Mouse (Mus musculus): Measurements from ENCODE around the gene Map3k19. TPM values are rescaled to one million over a fixed set of nuclear protein-coding genes. Genes with fewer than 3 reads are reported as not detected.

The Map3k19 gene
- 0.89 and 0.97 TPM in 2 replicates for polyA plus RNA-seq (2012; rRNA removed; ENCODE audit: low replicate concordance)

DNA sequence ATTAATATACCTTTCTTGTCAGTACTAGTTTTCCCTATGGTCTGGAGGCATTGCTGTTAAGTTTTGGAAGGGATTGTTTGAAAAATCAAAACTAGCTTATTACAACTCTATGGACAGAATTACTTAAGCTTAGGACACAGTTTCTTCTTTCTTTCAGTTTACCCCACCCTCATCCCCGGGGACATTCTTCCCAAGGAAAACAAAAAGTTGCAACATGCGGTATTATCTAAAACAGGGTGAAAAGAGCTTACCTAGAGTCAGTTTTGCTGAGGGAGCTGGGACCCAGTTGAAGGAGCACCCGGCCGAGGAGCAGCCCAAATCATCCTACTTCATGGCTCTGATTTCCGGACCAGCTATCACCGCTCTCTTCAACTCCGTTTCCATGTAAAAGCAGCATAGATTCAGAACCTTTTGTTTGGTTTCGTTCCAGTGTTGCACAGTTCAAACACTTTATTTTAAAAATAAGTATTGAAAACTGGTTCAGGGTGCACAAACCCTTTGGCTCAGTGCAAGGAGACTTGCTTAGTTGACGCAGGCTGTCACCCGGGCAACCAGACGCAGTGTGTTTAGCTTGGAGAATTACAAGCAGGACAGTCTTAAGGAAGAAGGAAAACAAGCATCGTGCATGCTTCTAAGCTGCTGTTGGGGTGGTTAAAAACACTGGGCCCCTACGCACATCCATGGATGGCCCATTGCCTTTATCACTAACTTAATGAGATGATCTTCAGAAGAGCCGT is at the start of gene Map3k19:
TSS of gene Map3k19 (minus strand) at position 546 of the 737 bp plus-strand sequence.

DNA sequence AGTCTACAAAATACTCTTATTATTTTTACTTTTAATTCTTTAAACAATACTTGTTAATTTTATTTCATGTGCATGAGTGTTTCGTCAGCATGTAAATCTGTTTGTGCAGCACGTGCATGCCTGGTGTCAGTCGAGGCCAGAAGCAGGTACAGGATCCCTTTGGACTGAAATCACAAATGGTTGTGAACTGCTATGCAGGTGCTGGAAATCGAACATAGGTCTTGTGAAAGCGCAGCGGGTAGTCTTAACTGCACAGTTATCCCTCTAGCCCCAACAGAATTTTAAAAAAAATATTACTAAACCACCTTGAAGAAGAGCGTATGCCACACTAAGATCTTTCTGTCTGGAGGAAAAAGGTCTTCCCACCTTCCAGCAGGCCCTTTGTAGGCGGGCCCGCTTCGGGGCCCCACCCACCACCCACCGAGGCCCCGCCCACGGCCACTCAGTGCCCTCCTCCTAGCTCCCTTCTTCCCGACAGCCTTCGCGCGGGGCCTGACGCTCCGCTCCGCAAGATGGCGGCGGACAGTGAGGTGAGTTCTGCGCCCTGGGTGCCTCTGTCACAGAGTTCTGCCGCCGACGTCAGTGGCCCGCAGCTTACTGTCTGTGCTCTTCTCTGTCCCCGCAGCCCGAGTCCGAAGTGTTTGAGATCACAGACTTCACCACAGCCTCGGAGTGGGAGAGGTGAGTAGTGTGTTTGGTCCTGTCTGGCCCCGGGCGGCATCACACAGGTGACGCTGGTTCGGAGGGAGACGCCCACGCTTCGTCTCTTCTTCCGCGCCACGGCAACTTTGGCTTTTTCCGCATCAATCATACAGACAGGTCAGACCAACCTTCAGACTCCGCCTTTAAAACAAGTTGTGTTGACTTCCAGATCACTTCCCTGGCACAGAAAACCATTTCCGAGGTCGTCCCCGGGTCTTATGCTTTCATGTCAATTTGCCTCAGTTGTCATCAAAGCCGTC is 13.8 kb upstream of the Map3k19 start, which contains the start of gene Rab3gap1:
TSS of gene Rab3gap1 (plus strand) at position 474 of the 962 bp plus-strand sequence.

GRCm38 (mm10) chr1:127773803-127774500 is 80.9 kb downstream of the Map3k19 start, which contains the start of gene Ccnt2:
Ccnt2 (plus strand) TSS chr1:127774164.

Other genes starting within 250 kb of the Map3k19 start
- 1.4 and 6.9 TPM in 2 replicates for gene Tmem163, start 175.5 kb downstream of the Map3k19 start, polyA plus RNA-seq (2012; rRNA removed; ENCODE audit: low replicate concordance)
- not detected in 2 replicates for gene Acmsd, start 125.6 kb downstream of the Map3k19 start, polyA plus RNA-seq (2012; rRNA removed; ENCODE audit: low replicate concordance)
- 18.3 and 35.5 TPM in 2 replicates for gene Ccnt2, start 80.9 kb downstream of the Map3k19 start, polyA plus RNA-seq (2012; rRNA removed; ENCODE audit: low replicate concordance)
- 15.1 and 22.0 TPM in 2 replicates for gene Rab3gap1, start 13.7 kb upstream of the Map3k19 start, polyA plus RNA-seq (2012; rRNA removed; ENCODE audit: low replicate concordance)
- gene Zranb3, start 248.0 kb upstream of the Map3k19 start, polyA plus RNA-seq (2012; rRNA removed; ENCODE audit: low replicate concordance) = 1.3 and 1.7 TPM in 2 replicates
- gene R3hdm1, start 248.3 kb upstream of the Map3k19 start, polyA plus RNA-seq (2012; rRNA removed; ENCODE audit: low replicate concordance) = 40.6 and 49.0 TPM in 2 replicates